Mouse (Mus musculus) embryonic fibroblast, embryonic 13.5 days (primary cell): ENCODE data around the gene Gtf2h3.

Experiments used
- CTCF ChIP-seq: IDR thresholded peaks from 2 replicates; pipeline ENCODE4 v1.5.1; 2011; ENCODE audit warnings: mild to moderate bottlenecking, control low read depth, low read length, moderate library complexity, borderline replicate concordance; ENCODE audit not compliant: insufficient read depth
- POLR2A ChIP-seq: IDR thresholded peaks from 2 replicates; pipeline ENCODE4 v1.6.1; 2011; ENCODE audit warnings: low read depth, mild to moderate bottlenecking, control low read depth, low read length, moderate library complexity

DNA sequence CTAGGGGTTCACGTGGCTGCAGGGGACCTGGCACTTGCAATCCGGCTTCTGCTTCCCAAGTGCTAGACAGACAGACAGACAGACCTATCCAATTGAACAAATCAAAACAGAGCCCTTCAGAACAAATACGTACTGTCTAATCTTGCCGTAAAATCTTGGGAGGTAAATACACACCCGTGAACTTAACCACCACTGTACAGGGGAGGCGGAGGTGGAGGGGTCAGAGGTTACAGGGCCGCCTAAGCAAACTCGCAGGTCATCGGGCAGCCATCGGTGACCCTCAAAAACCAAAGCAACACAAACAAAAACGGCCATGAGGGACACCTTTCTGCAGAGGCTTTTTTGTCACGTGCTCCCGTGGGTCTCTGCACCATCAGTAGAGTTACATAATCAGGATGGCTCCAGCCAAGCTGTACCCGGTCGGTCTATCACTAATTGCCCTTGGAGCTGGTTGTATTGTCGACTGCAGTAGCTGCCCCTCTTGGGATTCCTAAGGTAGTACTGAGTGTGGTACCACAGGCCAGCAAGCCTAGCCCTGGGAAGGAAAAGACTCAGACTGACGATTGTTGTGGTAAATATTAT is 26.2 kb downstream of the Gtf2h3 start:
- TF ChIP-seq CTCF (no peak), POLR2A (no peak)
